Mouse (Mus musculus) midbrain, postnatal 0 days (tissue): Measurements from ENCODE around the gene Cst6. TPM values are rescaled to one million over a fixed set of nuclear protein-coding genes. Genes with fewer than 3 reads are reported as not detected.

ENCODE experiments used
- ATAC-seq: fragments of 200-750 bp; cut with Nextera tagmentation; 2 replicates; pipeline ENCODE4 v1.8.0; 2017; ENCODE audit warnings: moderate number of reproducible peaks, mild to moderate bottlenecking, moderate TSS enrichment, moderate library complexity; ENCODE audit not compliant: low FRiP score
- DNase-seq: peaks from one replicate; pipeline ENCODE4 v3.0.0-alpha.2; 2015; ENCODE audit warnings: low spot score
- H3K27ac ChIP-seq: fragments of 300-500 bp; sonication (generic); 2 replicates; pipeline ENCODE4 v1.5.1; 2014; ENCODE audit warnings: low read depth, mild to moderate bottlenecking, low read length, mixed read lengths
- H3K27me3 ChIP-seq: fragments of 300-500 bp; sonication (generic); 2 replicates; pipeline ENCODE4 v1.6.1; 2014; ENCODE audit warnings: low read length, control low read depth, mixed read lengths; ENCODE audit not compliant: insufficient read depth
- H3K36me3 ChIP-seq: fragments of 300-500 bp; sonication (generic); 2 replicates; pipeline ENCODE4 v1.6.1; 2014; ENCODE audit warnings: low read length, control low read depth, mixed read lengths; ENCODE audit not compliant: insufficient read depth
- H3K4me1 ChIP-seq: fragments of 300-500 bp; sonication (generic); 2 replicates; pipeline ENCODE4 v1.6.1; 2014; ENCODE audit warnings: mild to moderate bottlenecking, control low read depth, antibody characterized with exemption, low read length, mixed read lengths; ENCODE audit not compliant: insufficient read depth
- H3K4me2 ChIP-seq: fragments of 300-500 bp; sonication (generic); 2 replicates; pipeline ENCODE4 v1.6.1; 2014; ENCODE audit warnings: low read depth, mild to moderate bottlenecking, low read length, mixed read lengths; ENCODE audit not compliant: poor library complexity, severe bottlenecking
- H3K4me3 ChIP-seq: fragments of 300-500 bp; sonication (generic); 2 replicates; pipeline ENCODE4 v1.5.1; 2014; ENCODE audit warnings: low read depth, mild to moderate bottlenecking, low read length, moderate library complexity
- H3K9ac ChIP-seq: fragments of 300-500 bp; sonication (generic); replicated peaks from 2 replicates; pipeline ENCODE4 v1.6.1; 2014; ENCODE audit warnings: mild to moderate bottlenecking, low read length, moderate library complexity, mixed read lengths; ENCODE audit not compliant: poor library complexity, severe bottlenecking
- H3K9me3 ChIP-seq: fragments of 300-500 bp; sonication (generic); 2 replicates; pipeline ENCODE4 v1.6.1; 2016; ENCODE audit warnings: low read length, control low read depth
- CTCF ChIP-seq: IDR thresholded peaks from 2 replicates; pipeline ENCODE4 v1.5.1; 2016; ENCODE audit warnings: antibody characterized with exemption, mild to moderate bottlenecking
- WGBS: fragments of 180-500 bp; shearing (Covaris S2); extraction: QIAGEN DNeasy Blood & Tissue Kit; methylation state at CpG from one replicate; pipeline ENCODE4 v1.1.7; 2014; 5-methylcytosine and 5-hydroxymethylcytosine counted together
- polyA plus RNA-seq: library from polyadenylated mRNA; unstranded; fragments of >200 nt; fragmentation: Nextera tagmentation; extraction: Ambion mirVana; gene quantifications from 2 replicates; pipeline ENCODE4 v1.2.1, GENCODE M21; 2015
- total RNA-seq: library from RNA; depleted of rRNA; stranded (reverse); fragments of >200 nt; gene quantifications from 2 replicates; pipeline ENCODE4 v1.2.3, GENCODE M21; 2014

Gene Cst6
- total and polyA plus RNA-seq, 2 experiments from 2014 or later: 0.82 to 14.9 TPM

DNA sequence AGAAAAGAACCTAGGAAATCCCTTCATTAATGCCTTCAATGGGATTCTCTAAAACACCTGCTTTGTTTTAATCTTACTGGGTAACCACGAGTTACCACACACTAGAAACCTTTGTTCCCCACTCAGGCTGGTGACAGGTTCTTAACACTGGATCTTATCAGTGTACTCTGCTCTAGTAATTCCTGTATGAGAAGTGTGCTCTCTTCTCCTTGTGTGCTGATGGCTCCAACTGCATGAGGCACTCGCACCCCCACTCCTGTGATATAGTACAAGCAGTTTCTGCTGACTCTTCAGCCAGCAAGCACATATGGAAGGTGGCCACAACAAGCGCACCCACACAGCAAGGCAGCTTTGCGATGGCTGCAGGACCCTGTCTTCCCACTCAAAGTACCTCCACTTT, 24.8 kb upstream of the Cst6 start:
- Histone ChIP-seq H3K4me3 (no peak overlapping the region), H3K36me3 (peaks cover 44% of the 10 kb centered on the region), H3K27ac (no peak overlapping the region), H3K9me3 (no peaks in the 10 kb centered on the region), H3K27me3 (no peaks in the 10 kb centered on the region), H3K4me1 (no peaks in the 10 kb centered on the region), H3K4me2 (no peak overlapping the region), H3K9ac (no peak overlapping the region)
- 83% methylated on average over 4 of the region's 4 CpGs for WGBS
- DNase-seq (no peak), ATAC-seq (no peak)
- no peak for TF ChIP-seq CTCF

DNA sequence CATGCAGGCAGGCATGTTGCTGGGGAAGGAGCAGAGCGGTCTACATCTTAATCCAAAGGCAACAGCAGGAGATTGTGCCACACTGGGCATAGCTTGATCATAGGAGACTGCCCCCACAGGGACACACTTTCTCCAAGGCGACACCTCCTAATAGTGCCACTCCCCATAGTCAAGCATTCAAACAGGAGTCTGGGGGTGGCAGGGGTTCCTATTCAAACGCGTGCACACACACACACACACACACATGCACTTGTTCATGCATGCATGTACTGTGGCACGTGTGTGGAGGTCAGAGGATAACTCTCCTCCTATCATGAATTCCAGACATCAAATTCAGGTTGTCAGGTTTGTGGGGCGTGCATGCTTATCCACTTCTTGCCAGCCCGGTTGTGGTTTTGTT, 23.4 kb upstream of the Cst6 start:
- Histone ChIP-seq H3K4me2 (no peak overlapping the region), H3K9me3 (no peaks in the 10 kb centered on the region), H3K9ac (no peak overlapping the region), H3K4me1 (peaks cover 5% of the 10 kb centered on the region), H3K4me3 (no peak overlapping the region), H3K27ac (no peak overlapping the region), H3K27me3 (no peaks in the 10 kb centered on the region), H3K36me3 (peaks cover 36% of the 10 kb centered on the region)
- ATAC-seq (no peak), DNase-seq (no peak)
- WGBS: 95% methylated on average over 7 of the region's 7 CpGs
- TF ChIP-seq CTCF: no peak

GRCm38 (mm10) chr19:5370932-5371331, 21.6 kb upstream of the Cst6 start:
- no peaks in the 10 kb centered on the region for H3K9me3 ChIP-seq
- ATAC-seq (no peak), DNase-seq (peak; percentile 13)
- no peaks in the 10 kb centered on the region for H3K27me3 ChIP-seq
- WGBS: 90% methylated on average over 3 of the region's 3 CpGs
- H3K27ac ChIP-seq: no peak overlapping the region
- no peak overlapping the region for H3K4me3 ChIP-seq
- peak; percentile 56 for TF ChIP-seq CTCF
- peaks cover 33% of the 10 kb centered on the region for H3K36me3 ChIP-seq
- H3K4me2 ChIP-seq: no peak overlapping the region
- no peak overlapping the region for H3K9ac ChIP-seq
- peaks cover 8% of the 10 kb centered on the region for H3K4me1 ChIP-seq

- TF ChIP-seq CTCF: peak; percentile 46
- H3K9ac ChIP-seq: peak overlapping the region; percentile 77
- DNase-seq (peak; percentile 6), ATAC-seq (no peak)
- no peaks in the 10 kb centered on the region for H3K27me3 ChIP-seq
- H3K27ac ChIP-seq: peak overlapping the region; percentile 93
- peak overlapping the region; percentile 82 for H3K4me3 ChIP-seq
- H3K4me2 ChIP-seq: peak overlapping the region; percentile 94
- WGBS: 10% methylated on average over 11 of the region's 11 CpGs
- peaks cover 30% of the 10 kb centered on the region for H3K36me3 ChIP-seq
- peaks cover 14% of the 10 kb centered on the region for H3K4me1 ChIP-seq
- no peaks in the 10 kb centered on the region for H3K9me3 ChIP-seq
Observed at GRCm38 (mm10) chr19:5367455-5367854, 18.1 kb upstream of the Cst6 start.

DNA sequence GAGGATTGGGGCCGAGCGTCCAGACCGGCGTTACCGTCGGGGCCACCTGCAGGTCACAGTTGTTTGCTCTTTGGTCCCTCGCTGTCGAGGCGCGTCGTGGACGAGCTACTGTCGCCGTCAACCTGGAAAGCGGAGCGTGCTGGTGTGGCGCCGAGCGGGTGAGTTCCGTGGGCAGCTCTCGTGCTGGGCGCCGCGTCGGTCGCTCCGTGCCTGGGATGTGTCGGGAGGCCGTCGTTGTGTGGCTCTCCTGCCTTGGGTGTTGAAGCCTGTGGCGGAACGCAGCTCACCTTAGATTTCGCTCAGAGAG, 17.6 kb upstream of the Cst6 start, which contains the start of gene Banf1:
Gene Banf1, minus strand, starts transcription at position 116 of the 307 bp plus-strand sequence.
- H3K9me3 ChIP-seq: no peaks in the 10 kb centered on the region
- peak within 1 kb of the TSS; percentile 93 for H3K27ac ChIP-seq
- H3K4me1 ChIP-seq: peaks cover 14% of the 10 kb centered on the region
- ATAC-seq (no peak; the same call in 1 of the 2 replicates), DNase-seq (no peak)
- peak within 1 kb of the TSS; percentile 82 for H3K4me3 ChIP-seq
- WGBS: 1% methylated on average over 32 of the region's 33 CpGs
- peaks cover 27% of the 10 kb centered on the region for H3K36me3 ChIP-seq
- H3K9ac ChIP-seq: peak within 1 kb of the TSS; percentile 77
- H3K27me3 ChIP-seq: no peaks in the 10 kb centered on the region
- no peak for TF ChIP-seq CTCF
- peak within 1 kb of the TSS; percentile 94 for H3K4me2 ChIP-seq

DNA sequence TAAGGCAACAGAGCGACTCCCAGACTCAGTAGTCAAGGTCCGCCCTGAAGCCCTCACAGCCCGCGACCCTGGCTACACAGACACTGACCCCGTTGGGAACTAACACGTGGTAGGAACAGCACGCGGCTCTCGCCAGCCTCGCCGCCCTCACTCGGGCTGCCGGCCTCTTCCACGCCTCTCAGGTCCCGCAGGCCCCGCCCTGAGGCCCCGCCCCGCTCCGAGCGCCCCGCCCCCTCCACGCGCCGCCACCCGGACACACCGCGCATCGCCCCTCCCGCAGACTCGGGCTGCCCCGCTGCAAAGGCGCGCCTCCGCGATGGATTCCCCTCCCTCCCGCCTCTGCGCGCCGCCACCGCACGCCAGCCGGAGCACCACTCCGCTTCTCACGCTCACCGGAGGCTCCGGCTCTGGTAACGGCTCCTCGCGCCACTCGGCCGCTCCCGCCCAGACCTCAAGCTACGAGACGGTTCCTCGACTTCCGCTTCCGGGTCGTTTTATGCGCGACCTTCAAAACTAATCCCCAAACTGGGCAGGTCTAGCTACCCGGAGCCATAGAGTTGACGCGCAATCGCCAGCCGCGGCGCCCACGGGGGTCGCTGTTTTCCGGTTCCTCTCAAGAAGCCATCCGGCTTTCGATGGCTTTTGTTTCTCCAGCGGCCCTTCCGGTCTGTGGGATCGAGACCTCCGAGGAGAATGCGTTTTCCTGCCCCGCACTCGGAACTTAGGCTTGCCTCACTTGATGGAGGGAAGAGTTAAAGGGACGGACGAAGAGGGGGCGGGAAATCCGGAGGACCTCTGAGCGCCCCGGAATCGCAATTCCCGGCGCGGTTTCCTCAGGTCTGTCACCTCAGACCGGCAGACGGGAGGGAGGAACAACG, 17.0 kb upstream of the Cst6 start, which contains the start of gene Eif1ad:
Gene Eif1ad, plus strand, starts transcription at position 567 of the 878 bp plus-strand sequence.
- Histone ChIP-seq H3K27me3 (no peaks in the 10 kb centered on the region), H3K4me2 (peak within 1 kb of the TSS; percentile 94), H3K4me3 (peak within 1 kb of the TSS; percentile 82), H3K9me3 (no peaks in the 10 kb centered on the region), H3K27ac (peak within 1 kb of the TSS; percentile 93), H3K9ac (peak within 1 kb of the TSS; percentile 77), H3K36me3 (peaks cover 27% of the 10 kb centered on the region), H3K4me1 (peaks cover 14% of the 10 kb centered on the region)
- WGBS: under 1% methylated on average over 64 of the region's 92 CpGs
- DNase-seq (peak; percentile 99), ATAC-seq (peak; percentile 92)
- TF ChIP-seq CTCF: peak; percentile 53
